Mouse (Mus musculus) lung, postnatal 0 days (tissue): ENCODE measurements around the gene Xdh. TPM values are rescaled to one million over a fixed set of nuclear protein-coding genes. Genes with fewer than 3 reads are reported as not detected.

Source experiments
- ATAC-seq: fragments of 200-750 bp; cut with Nextera tagmentation; 2 replicates; pipeline ENCODE4 v1.8.0; 2017; ENCODE audit warnings: moderate library complexity
- DNase-seq: peaks from one replicate; pipeline ENCODE4 v3.0.0-alpha.2; 2016; ENCODE audit warnings: low spot score
- H3K27ac ChIP-seq: fragments of 300-500 bp; sonication (generic); 2 replicates; pipeline ENCODE4 v1.5.1; 2014; ENCODE audit warnings: antibody characterized with exemption, mild to moderate bottlenecking, low read length, mixed read lengths
- H3K27me3 ChIP-seq: fragments of 300-500 bp; sonication (generic); replicated peaks from 2 replicates; pipeline ENCODE4 v1.6.1; 2014; ENCODE audit warnings: low read length, mixed read lengths; ENCODE audit not compliant: insufficient read depth
- H3K36me3 ChIP-seq: fragments of 300-500 bp; sonication (generic); 2 replicates; pipeline ENCODE4 v1.6.1; 2014; ENCODE audit warnings: low read length, mixed read lengths; ENCODE audit not compliant: insufficient read depth
- H3K4me1 ChIP-seq: fragments of 300-500 bp; sonication (generic); 2 replicates; pipeline ENCODE4 v1.6.1; 2014; ENCODE audit warnings: antibody characterized with exemption, low read depth, low read length, mixed read lengths; ENCODE audit not compliant: insufficient read depth
- H3K4me2 ChIP-seq: fragments of 300-500 bp; sonication (generic); replicated peaks from 2 replicates; pipeline ENCODE4 v1.6.1; 2014; ENCODE audit warnings: low read depth, mild to moderate bottlenecking, low read length, moderate library complexity, mixed read lengths
- H3K4me3 ChIP-seq: fragments of 300-500 bp; sonication (generic); 2 replicates; pipeline ENCODE4 v1.5.1; 2014; ENCODE audit warnings: low read depth, low read length
- H3K9ac ChIP-seq: fragments of 300-500 bp; sonication (generic); replicated peaks from 2 replicates; pipeline ENCODE4 v1.6.1; 2014; ENCODE audit warnings: low read depth, mild to moderate bottlenecking
- H3K9me3 ChIP-seq: fragments of 300-500 bp; sonication (generic); 2 replicates; pipeline ENCODE4 v1.6.1; 2016; ENCODE audit warnings: low read length, mixed read lengths
- CTCF ChIP-seq: IDR thresholded peaks from 2 replicates; pipeline ENCODE4 v1.5.1; 2016; ENCODE audit warnings: antibody characterized with exemption, mild to moderate bottlenecking
- EP300 ChIP-seq: IDR thresholded peaks from 2 replicates; pipeline ENCODE4 v1.6.1; 2016; ENCODE audit warnings: antibody characterized with exemption, mild to moderate bottlenecking, control low read depth
- WGBS: fragments of 180-500 bp; shearing (Covaris S2); extraction: QIAGEN DNeasy Blood & Tissue Kit; methylation state at CpG from one replicate; pipeline ENCODE4 v1.1.7; 2014; 5-methylcytosine and 5-hydroxymethylcytosine counted together
- polyA plus RNA-seq: library from polyadenylated mRNA; unstranded; fragments of >200 nt; fragmentation: Nextera tagmentation; extraction: Ambion mirVana; gene quantifications from 2 replicates; pipeline ENCODE4 v1.2.1, GENCODE M21; 2015

Gene Xdh
- polyA plus RNA-seq, 1 experiment from 2014 or later, result 34.0 TPM

- Histone ChIP-seq H3K4me3 (peak overlapping the region; percentile 43), H3K36me3 (no peaks in the 10 kb centered on the region), H3K9ac (0 out of 2 replicates have a peak overlapping the region, but pooled peaks have one; percentile 32), H3K9me3 (no peaks in the 10 kb centered on the region), H3K4me2 (peak overlapping the region; percentile 50), H3K27me3 (no peaks in the 10 kb centered on the region), H3K27ac (peak overlapping the region; percentile 88), H3K4me1 (peaks cover 7% of the 10 kb centered on the region; the same call in 1 of the 2 replicates)
- ATAC-seq (peak; percentile 14; the same call in 1 of the 2 replicates), DNase-seq (peak; percentile 72)
- no peak for TF ChIP-seq EP300
- TF ChIP-seq CTCF, result no peak
- 45% methylated on average over 2 of the region's 2 CpGs for WGBS
Observed at GRCm38 (mm10) chr17:73948801-73949200, 1.2 kb downstream of the Xdh start.

- H3K9ac ChIP-seq, result 0 out of 2 replicates have a peak overlapping the region, but pooled peaks have one; percentile 32
- peaks cover 7% of the 10 kb centered on the region; the same call in 1 of the 2 replicates for H3K4me1 ChIP-seq
- peak overlapping the region; percentile 43 for H3K4me3 ChIP-seq
- peak; percentile 95 for TF ChIP-seq EP300
- TF ChIP-seq CTCF, result no peak
- ATAC-seq, result peak; percentile 67
- no peaks in the 10 kb centered on the region for H3K27me3 ChIP-seq
- no peaks in the 10 kb centered on the region for H3K36me3 ChIP-seq
- H3K9me3 ChIP-seq, result no peaks in the 10 kb centered on the region
- peak; percentile 96 for DNase-seq
- H3K4me2 ChIP-seq, result peak overlapping the region; percentile 50
- WGBS, result 28% methylated on average over 3 of the region's 3 CpGs
- peak overlapping the region; percentile 88 for H3K27ac ChIP-seq
Observed at GRCm38 (mm10) chr17:73948039-73948438, 2.0 kb downstream of the Xdh start.

- no peak overlapping the region for H3K9ac ChIP-seq
- no peak overlapping the region for H3K27ac ChIP-seq
- ATAC-seq (no peak), DNase-seq (no peak)
- H3K4me2 ChIP-seq, result peak overlapping the region; percentile 50
- H3K36me3 ChIP-seq, result no peaks in the 10 kb centered on the region
- H3K4me1 ChIP-seq, result peaks cover 7% of the 10 kb centered on the region; the same call in 1 of the 2 replicates
- TF ChIP-seq EP300 (no peak), CTCF (no peak)
- 52% methylated on average over 5 of the region's 5 CpGs for WGBS
- H3K27me3 ChIP-seq, result no peaks in the 10 kb centered on the region
- H3K9me3 ChIP-seq, result no peaks in the 10 kb centered on the region
- no peak overlapping the region for H3K4me3 ChIP-seq
Observed at GRCm38 (mm10) chr17:73946856-73947255, 3.1 kb downstream of the Xdh start.

- TF ChIP-seq CTCF, result no peak
- no peak for TF ChIP-seq EP300
- no peaks in the 10 kb centered on the region for H3K9me3 ChIP-seq
- no peaks in the 10 kb centered on the region for H3K27me3 ChIP-seq
- no peak for ATAC-seq
- 69% methylated on average over 5 of the region's 5 CpGs for WGBS
- 0 out of 2 replicates have a peak, but pooled peaks cover 3% of the 10 kb centered on the region for H3K4me1 ChIP-seq
- DNase-seq, result no peak
- 0 out of 2 replicates have a peak, but pooled peaks cover 1% of the 10 kb centered on the region for H3K36me3 ChIP-seq
- no peak overlapping the region for H3K9ac ChIP-seq
- no peak overlapping the region for H3K4me3 ChIP-seq
- no peak overlapping the region for H3K27ac ChIP-seq
- H3K4me2 ChIP-seq, result no peak overlapping the region
Observed at GRCm38 (mm10) chr17:73944661-73945060, 5.3 kb downstream of the Xdh start.

GRCm38 (mm10) chr17:73942268-73942962 is 7.6 kb downstream of the Xdh start:
- ATAC-seq (peak; percentile 68), DNase-seq (peak; percentile 49)
- no peaks in the 10 kb centered on the region for H3K27me3 ChIP-seq
- H3K9ac ChIP-seq, result no peak overlapping the region
- no peak for TF ChIP-seq CTCF
- no peak for TF ChIP-seq EP300
- no peak overlapping the region for H3K4me3 ChIP-seq
- H3K9me3 ChIP-seq, result no peaks in the 10 kb centered on the region
- H3K36me3 ChIP-seq, result 0 out of 2 replicates have a peak, but pooled peaks cover 5% of the 10 kb centered on the region
- H3K4me1 ChIP-seq, result no peaks in the 10 kb centered on the region
- no peak overlapping the region for H3K4me2 ChIP-seq
- 0 out of 2 replicates have a peak overlapping the region, but pooled peaks have one; percentile 16 for H3K27ac ChIP-seq
- 28% methylated on average over 3 of the region's 3 CpGs for WGBS

- Histone ChIP-seq H3K4me3 (no peak overlapping the region), H3K9me3 (no peaks in the 10 kb centered on the region), H3K36me3 (0 out of 2 replicates have a peak, but pooled peaks cover 5% of the 10 kb centered on the region), H3K9ac (no peak overlapping the region), H3K27me3 (no peaks in the 10 kb centered on the region), H3K4me1 (no peaks in the 10 kb centered on the region), H3K4me2 (no peak overlapping the region), H3K27ac (0 out of 2 replicates have a peak overlapping the region, but pooled peaks have one; percentile 16)
- 0 out of 2 replicates have a peak, but pooled peaks have one; percentile 13 for ATAC-seq
- WGBS, result 55% methylated on average over 3 of the region's 3 CpGs
- TF ChIP-seq EP300 (no peak), CTCF (no peak)
- DNase-seq, result peak; percentile 34
Observed at GRCm38 (mm10) chr17:73941816-73942215, 8.2 kb downstream of the Xdh start.
